Mouse (Mus musculus) brain, embryonic 14.5 days (tissue): ENCODE measurements around the gene Nmnat3.

Source experiments
- CTCF ChIP-seq: fragments of 200-500 bp; IDR thresholded peaks from 2 replicates; pipeline ENCODE4 v1.5.1; 2012; ENCODE audit warnings: inconsistent platforms, mild to moderate bottlenecking, moderate library complexity, borderline replicate concordance; ENCODE audit not compliant: insufficient read depth, insufficient read length; ENCODE audit errors: extremely low read depth
- POLR2A ChIP-seq: fragments of 200-500 bp; IDR thresholded peaks from 2 replicates; pipeline ENCODE4 v1.6.1; 2012; ENCODE audit warnings: mild to moderate bottlenecking, inconsistent platforms, borderline replicate concordance; ENCODE audit not compliant: poor library complexity, insufficient read depth, insufficient read length, severe bottlenecking; ENCODE audit errors: extremely low read depth

DNA sequence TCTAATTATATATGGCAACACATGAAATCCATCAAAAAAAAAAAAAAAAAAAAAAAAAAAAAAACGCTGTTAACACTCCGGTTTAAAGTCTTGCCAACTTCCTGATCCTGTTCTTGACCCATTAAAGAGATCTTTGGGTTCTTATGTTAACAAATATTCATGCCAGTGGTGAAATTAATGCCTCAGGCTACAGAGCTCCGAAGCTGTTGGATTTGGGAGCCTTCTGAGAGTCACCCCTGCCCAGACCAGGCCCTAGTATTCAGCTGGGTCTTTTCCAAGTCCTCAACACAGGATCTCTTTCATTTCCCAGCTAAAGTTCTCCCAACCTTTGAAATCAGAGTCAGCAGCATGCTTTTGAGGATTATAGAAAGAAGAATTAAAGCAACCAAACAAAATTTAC lies 143.3 kb downstream of the Nmnat3 start:
- TF ChIP-seq CTCF (no peak), POLR2A (no peak)
